Mouse (Mus musculus): ENCODE data around the gene Kpna1.

The Kpna1 gene

GRCm38 (mm10) chr16:36071071-36071449, 92.5 kb downstream of the Kpna1 start:
- no peak for DNase-seq (ENCODE audit: low read depth, low spot score)

GRCm38 (mm10) chr16:36071450-36072379, 93.2 kb downstream of the Kpna1 start, which contains the start of the genes Fam162a and Ccdc58:
Fam162a (minus strand) TSS chr16:36071594.
Ccdc58 (plus strand) TSS chr16:36071685.
- peak; percentile 96 for DNase-seq (ENCODE audit: low read depth, low spot score)

- no peak for DNase-seq (ENCODE audit: low read depth, low spot score)
Measured at GRCm38 (mm10) chr16:36072410-36073011, 94.0 kb downstream of the Kpna1 start.

- DNase-seq (ENCODE audit: low read depth, low spot score), result no peak
Measured at GRCm38 (mm10) chr16:36074772-36075171, 96.2 kb downstream of the Kpna1 start.

GRCm38 (mm10) chr16:36079916-36080315, 101.4 kb downstream of the Kpna1 start:
- no peak for DNase-seq (ENCODE audit: low read depth, low spot score)
